Mouse (Mus musculus): Measurements from ENCODE around the gene Frem1.

GRCm38 (mm10) chr4:82953992-82954391 lies 98.1 kb downstream of the Frem1 start:
- TF ChIP-seq POLR2A (IDR thresholded peaks at IDR 0.05; ENCODE audit: low read depth, low read length) (no peak), CTCF (IDR thresholded peaks at IDR 0.05; ENCODE audit: extremely low read depth, insufficient read depth, insufficient read length, insufficient replicate concordance) (no peak)

All from spleen, adult 2 months (tissue).